Mouse (Mus musculus) MEL (cell line): ENCODE results near the gene 4921517D22Rik.

Experiments
- GABPA ChIP-seq: IDR thresholded peaks from 2 replicates; pipeline ENCODE4 v1.6.1; 2012; ENCODE audit warnings: low read depth, mild to moderate bottlenecking, inconsistent platforms, low read length, improper control_type of control experiment, moderate library complexity
- POLR2A ChIP-seq, 2 experiments: IDR thresholded peaks; 2 replicates each; pipeline ENCODE4 v1.6.1; 2011 to 2012; ENCODE audit warnings: low read length in 2 of 2, mild to moderate bottlenecking in 2 of 2, control low read depth in 1 of 2, improper control_type of control experiment in 1 of 2, low read depth in 1 of 2, moderate library complexity in 1 of 2; ENCODE audit not compliant: control insufficient read depth in 1 of 2, insufficient read depth in 1 of 2, poor library complexity in 1 of 2

- TF ChIP-seq POLR2A (IDR thresholded peaks at IDR 0.05; ENCODE audit: control insufficient read depth in 1 of 2, insufficient read depth in 1 of 2, low read depth in 1 of 2, low read length in 2 of 2, poor library complexity in 1 of 2) (no peak), GABPA (no peak)
These were observed 32.4 kb upstream of the 4921517D22Rik start for GRCm38 (mm10) chr13:59726139-59726867.
